Mouse (Mus musculus) cerebellum, postnatal 10 days (tissue): ENCODE results near the gene Aloxe3.

Experiments
- DNase-seq, 2 experiments: peaks; one replicate each; pipeline ENCODE4 v3.0.0; 2021; ENCODE audit warnings: mixed read lengths in 2 of 2

Aloxe3 gene

DNA sequence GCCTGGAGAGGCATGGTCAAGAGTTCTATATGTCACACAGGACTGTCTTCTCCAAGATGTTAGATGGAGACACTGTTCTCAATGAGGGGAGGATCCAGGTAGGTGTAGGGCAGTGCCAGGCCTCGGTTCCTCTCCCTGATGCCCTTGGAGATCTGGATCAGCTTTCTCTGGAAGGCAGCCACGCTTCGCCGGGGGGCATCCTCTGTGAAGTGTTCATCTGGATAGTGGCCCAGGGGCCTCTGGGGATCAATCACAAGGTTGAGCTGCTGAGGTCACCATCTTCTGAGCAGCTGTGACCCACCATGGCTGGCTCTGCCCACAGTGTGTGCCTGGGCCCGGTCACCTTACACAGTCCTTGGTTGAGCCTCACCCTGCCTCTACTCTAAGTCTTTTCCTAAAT is 59.3 kb downstream of the Aloxe3 start:
- peak in 1 of 2 experiments; percentile 35 for DNase-seq

DNA sequence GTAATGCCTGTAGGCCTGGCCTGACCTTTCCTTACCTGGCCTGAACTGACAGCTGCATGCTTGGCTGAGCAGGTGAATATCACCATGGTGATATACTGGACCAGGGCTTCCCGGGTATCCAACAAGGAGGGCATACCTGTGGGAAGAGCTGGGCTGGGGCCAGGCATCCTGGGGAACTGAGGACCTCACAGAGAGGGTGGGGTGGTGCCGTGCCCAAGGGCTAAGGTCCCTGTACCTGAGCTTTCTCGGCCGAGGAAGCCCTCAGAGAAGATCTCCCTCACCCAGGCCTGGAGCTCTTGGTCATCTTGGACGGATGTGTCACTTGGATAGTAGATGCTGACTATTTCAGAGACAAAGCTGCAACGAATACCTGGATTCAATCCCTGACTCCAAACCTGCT is 60.2 kb downstream of the Aloxe3 start:
- no peak for DNase-seq

DNA sequence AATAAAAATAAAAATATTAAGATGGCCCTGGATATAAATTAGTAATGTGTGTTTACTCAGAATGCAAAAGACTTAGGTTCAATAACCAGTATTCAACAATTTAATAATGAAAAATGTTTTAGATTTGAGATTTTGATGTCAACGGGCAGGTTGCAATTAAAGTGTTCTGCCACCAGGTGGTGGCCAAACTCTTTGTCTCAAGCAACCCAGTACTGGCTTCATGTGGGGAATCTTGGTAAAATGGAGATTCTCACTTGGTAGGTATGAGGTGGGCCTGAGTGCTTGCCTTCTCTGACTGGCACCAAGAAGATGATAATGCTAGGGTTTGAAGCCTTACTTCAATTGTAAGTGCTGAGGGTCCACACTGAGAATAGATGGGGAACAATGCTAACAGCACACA is 67.1 kb downstream of the Aloxe3 start:
- peak; percentile 70 to 74 for DNase-seq

DNA sequence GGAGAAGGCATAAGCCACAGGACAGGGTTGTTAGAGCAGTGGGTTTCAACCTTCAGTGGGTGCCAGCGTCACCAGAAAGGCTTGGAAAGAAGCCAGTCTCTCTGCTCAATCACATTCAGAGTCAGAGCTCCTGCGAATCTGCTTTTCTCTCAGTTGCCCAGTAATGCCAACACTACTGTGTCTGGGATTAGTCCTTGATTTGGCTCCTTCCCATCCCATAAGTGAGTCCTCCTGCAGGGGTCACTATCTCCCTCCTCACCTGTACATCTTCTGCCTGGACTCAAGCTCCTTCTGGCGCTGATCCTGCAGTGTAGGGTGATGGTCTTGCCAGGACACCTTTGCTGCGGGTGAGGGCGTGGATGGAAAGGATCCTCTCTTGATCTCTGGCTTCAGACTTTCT is 71.1 kb downstream of the Aloxe3 start:
- peak; percentile 69 to 76 for DNase-seq

DNA sequence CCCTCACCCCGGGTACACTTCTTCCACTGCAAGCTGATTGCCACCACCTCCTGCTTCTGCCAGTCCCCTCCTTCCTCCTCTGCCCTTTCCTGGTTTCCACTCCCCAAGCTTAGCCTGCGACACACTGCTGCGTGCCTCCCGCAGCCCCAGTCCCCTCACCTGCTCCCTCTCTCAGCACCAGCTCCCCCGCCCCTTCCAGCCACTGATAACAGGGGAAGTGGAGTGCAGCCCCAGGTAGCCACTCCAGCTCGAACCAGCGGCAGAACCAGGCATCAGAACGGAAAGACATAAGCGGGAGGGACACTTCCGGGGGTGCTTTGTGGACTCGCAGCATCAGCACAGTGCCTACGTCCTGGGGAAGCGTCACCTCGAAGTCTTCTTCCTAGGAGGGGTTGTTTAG is 71.5 kb downstream of the Aloxe3 start:
- no peak for DNase-seq

DNA sequence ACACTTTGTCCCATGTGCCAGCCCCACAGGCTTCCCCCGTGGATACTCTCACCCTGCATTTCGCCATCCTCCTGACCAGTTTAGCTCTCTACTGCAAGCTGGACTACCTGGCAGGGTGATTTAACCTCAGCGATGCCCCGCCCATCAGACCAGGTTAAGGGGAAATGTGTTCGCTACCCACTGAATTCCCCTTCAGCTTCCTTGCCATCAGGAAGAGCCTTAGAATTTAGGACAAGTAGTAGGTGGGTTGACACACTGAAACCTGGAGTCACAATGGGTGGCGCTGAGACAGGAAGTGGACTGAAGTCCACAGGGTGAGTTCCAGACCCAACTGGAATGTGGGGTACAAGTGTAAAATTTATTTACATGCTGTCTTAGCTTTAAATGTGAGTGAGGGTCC is 72.0 kb downstream of the Aloxe3 start, which contains the start of gene Alox8:
Gene Alox8, minus strand, starts transcription at position 101 of the 400 bp plus-strand sequence.
- DNase-seq, result no peak
